Mouse (Mus musculus): ENCODE data around the gene Exoc3l. TPM values are rescaled to one million over a fixed set of nuclear protein-coding genes. Genes with fewer than 3 reads are reported as not detected.

Exoc3l gene
- polyA plus RNA-seq, 1 experiment from 2014 or later = 10.8 TPM

GRCm38 (mm10) chr8:105323183-105323582 is 27.3 kb upstream of the Exoc3l start:
- H3K4me2 ChIP-seq = no peak overlapping the region
- WGBS (ENCODE audit: insufficient replicate concordance) = 71% methylated on average over 4 of the region's 4 CpGs
- H3K27ac ChIP-seq (ENCODE audit: low read depth, low read length) = no peak overlapping the region
- peaks cover 16% of the 10 kb centered on the region for H3K4me1 ChIP-seq (ENCODE audit: control insufficient read depth, insufficient read depth, low read length)
- H3K9me3 ChIP-seq (replicated peaks; ENCODE audit: control insufficient read depth, low read length) = no peaks in the 10 kb centered on the region
- H3K4me3 ChIP-seq (ENCODE audit: low read depth, low read length) = no peak overlapping the region
- ATAC-seq (replicated peaks; ENCODE audit: insufficient number of reproducible peaks, low FRiP score, low TSS enrichment) = no peak
- H3K9ac ChIP-seq (ENCODE audit: low read depth, low read length) = no peak overlapping the region
- no peaks in the 10 kb centered on the region for H3K27me3 ChIP-seq (ENCODE audit: control insufficient read depth, insufficient read depth, low read length)
- H3K36me3 ChIP-seq (ENCODE audit: control insufficient read depth, insufficient read depth, low read length) = peaks cover 4% of the 10 kb centered on the region; the same call in 1 of the 2 replicates

- Histone ChIP-seq H3K36me3 (ENCODE audit: control insufficient read depth, insufficient read depth, low read length) (peaks cover 16% of the 10 kb centered on the region), H3K9ac (ENCODE audit: low read depth, low read length) (no peak overlapping the region), H3K27me3 (ENCODE audit: control insufficient read depth, insufficient read depth, low read length) (no peaks in the 10 kb centered on the region), H3K4me3 (ENCODE audit: low read depth, low read length) (no peak overlapping the region), H3K27ac (ENCODE audit: low read depth, low read length) (no peak overlapping the region), H3K4me1 (ENCODE audit: control insufficient read depth, insufficient read depth, low read length) (peaks cover 2% of the 10 kb centered on the region; the same call in 1 of the 2 replicates), H3K4me2 (no peak overlapping the region), H3K9me3 (replicated peaks; ENCODE audit: control insufficient read depth, low read length) (no peaks in the 10 kb centered on the region)
- WGBS (ENCODE audit: insufficient replicate concordance) = 78% methylated on average over 11 of the region's 11 CpGs
- ATAC-seq (replicated peaks; ENCODE audit: insufficient number of reproducible peaks, low FRiP score, low TSS enrichment) = no peak
These were observed 22.8 kb upstream of the Exoc3l start for GRCm38 (mm10) chr8:105318662-105319190.

- ATAC-seq (replicated peaks; ENCODE audit: insufficient number of reproducible peaks, low FRiP score, low TSS enrichment) = no peak
- no peak overlapping the region for H3K27ac ChIP-seq (ENCODE audit: low read depth, low read length)
- WGBS (ENCODE audit: insufficient replicate concordance) = 80% methylated on average over 4 of the region's 4 CpGs
- H3K27me3 ChIP-seq (ENCODE audit: control insufficient read depth, insufficient read depth, low read length) = no peaks in the 10 kb centered on the region
- H3K9ac ChIP-seq (ENCODE audit: low read depth, low read length) = no peak overlapping the region
- no peak overlapping the region for H3K4me2 ChIP-seq
- peaks cover 4% of the 10 kb centered on the region; the same call in 1 of the 2 replicates for H3K4me1 ChIP-seq (ENCODE audit: control insufficient read depth, insufficient read depth, low read length)
- H3K36me3 ChIP-seq (ENCODE audit: control insufficient read depth, insufficient read depth, low read length) = peaks cover 18% of the 10 kb centered on the region
- H3K9me3 ChIP-seq (replicated peaks; ENCODE audit: control insufficient read depth, low read length) = no peaks in the 10 kb centered on the region
- no peak overlapping the region for H3K4me3 ChIP-seq (ENCODE audit: low read depth, low read length)
These were observed 22.0 kb upstream of the Exoc3l start for GRCm38 (mm10) chr8:105317941-105318340.

- Histone ChIP-seq H3K4me2 (no peak overlapping the region), H3K9me3 (replicated peaks; ENCODE audit: control insufficient read depth, low read length) (no peaks in the 10 kb centered on the region), H3K4me1 (ENCODE audit: control insufficient read depth, insufficient read depth, low read length) (peaks cover 4% of the 10 kb centered on the region; the same call in 1 of the 2 replicates), H3K27ac (ENCODE audit: low read depth, low read length) (no peak overlapping the region), H3K27me3 (ENCODE audit: control insufficient read depth, insufficient read depth, low read length) (no peaks in the 10 kb centered on the region), H3K9ac (ENCODE audit: low read depth, low read length) (no peak overlapping the region), H3K4me3 (ENCODE audit: low read depth, low read length) (no peak overlapping the region), H3K36me3 (ENCODE audit: control insufficient read depth, insufficient read depth, low read length) (peaks cover 28% of the 10 kb centered on the region)
- 90% methylated on average over 18 of the region's 18 CpGs for WGBS (ENCODE audit: insufficient replicate concordance)
- ATAC-seq (replicated peaks; ENCODE audit: insufficient number of reproducible peaks, low FRiP score, low TSS enrichment) = no peak
These were observed 19.3 kb upstream of the Exoc3l start for GRCm38 (mm10) chr8:105315073-105315769.

- Histone ChIP-seq H3K4me2 (no peak overlapping the region), H3K4me3 (ENCODE audit: low read depth, low read length) (no peak overlapping the region)
These were observed 17.9 kb upstream of the Exoc3l start for GRCm38 (mm10) chr8:105313622-105314402.

GRCm38 (mm10) chr8:105312891-105313481 is 17.1 kb upstream of the Exoc3l start:
- ATAC-seq (replicated peaks; ENCODE audit: insufficient number of reproducible peaks, low FRiP score, low TSS enrichment) = 0 out of 2 replicates have a peak, but pooled peaks have one; percentile 9
- Histone ChIP-seq H3K27ac (ENCODE audit: low read depth, low read length) (no peak overlapping the region), H3K36me3 (ENCODE audit: control insufficient read depth, insufficient read depth, low read length) (peaks cover 27% of the 10 kb centered on the region), H3K9ac (ENCODE audit: low read depth, low read length) (no peak overlapping the region), H3K4me1 (ENCODE audit: control insufficient read depth, insufficient read depth, low read length) (peaks cover 4% of the 10 kb centered on the region; the same call in 1 of the 2 replicates), H3K4me3 (ENCODE audit: low read depth, low read length) (no peak overlapping the region), H3K27me3 (ENCODE audit: control insufficient read depth, insufficient read depth, low read length) (no peaks in the 10 kb centered on the region), H3K4me2 (no peak overlapping the region), H3K9me3 (replicated peaks; ENCODE audit: control insufficient read depth, low read length) (no peaks in the 10 kb centered on the region)
- WGBS (ENCODE audit: insufficient replicate concordance) = 80% methylated on average over 8 of the region's 8 CpGs

More at GRCm38 (mm10) chr8:105313622-105314402, 17.9 kb upstream of the Exoc3l start:
- 61% methylated on average over 9 of the region's 9 CpGs for WGBS (ENCODE audit: insufficient replicate concordance)
- Histone ChIP-seq H3K9me3 (replicated peaks; ENCODE audit: control insufficient read depth, low read length) (no peaks in the 10 kb centered on the region), H3K27ac (ENCODE audit: low read depth, low read length) (no peak overlapping the region), H3K36me3 (ENCODE audit: control insufficient read depth, insufficient read depth, low read length) (peaks cover 26% of the 10 kb centered on the region), H3K4me1 (ENCODE audit: control insufficient read depth, insufficient read depth, low read length) (peaks cover 4% of the 10 kb centered on the region; the same call in 1 of the 2 replicates), H3K9ac (ENCODE audit: low read depth, low read length) (no peak overlapping the region), H3K27me3 (ENCODE audit: control insufficient read depth, insufficient read depth, low read length) (no peaks in the 10 kb centered on the region)
- ATAC-seq (replicated peaks; ENCODE audit: insufficient number of reproducible peaks, low FRiP score, low TSS enrichment) = no peak

GRCm38 (mm10) chr8:105311718-105312117 is 15.8 kb upstream of the Exoc3l start:
- no peak overlapping the region for H3K9ac ChIP-seq (ENCODE audit: low read depth, low read length)
- no peak for ATAC-seq (replicated peaks; ENCODE audit: insufficient number of reproducible peaks, low FRiP score, low TSS enrichment)
- H3K4me2 ChIP-seq = no peak overlapping the region
- peaks cover 4% of the 10 kb centered on the region; the same call in 1 of the 2 replicates for H3K4me1 ChIP-seq (ENCODE audit: control insufficient read depth, insufficient read depth, low read length)
- no peak overlapping the region for H3K4me3 ChIP-seq (ENCODE audit: low read depth, low read length)
- no peak overlapping the region for H3K27ac ChIP-seq (ENCODE audit: low read depth, low read length)
- H3K27me3 ChIP-seq (ENCODE audit: control insufficient read depth, insufficient read depth, low read length) = no peaks in the 10 kb centered on the region
- peaks cover 25% of the 10 kb centered on the region for H3K36me3 ChIP-seq (ENCODE audit: control insufficient read depth, insufficient read depth, low read length)
- no peaks in the 10 kb centered on the region for H3K9me3 ChIP-seq (replicated peaks; ENCODE audit: control insufficient read depth, low read length)
- 61% methylated on average over 1 of the region's 1 CpGs for WGBS (ENCODE audit: insufficient replicate concordance)

- H3K9me3 ChIP-seq (replicated peaks; ENCODE audit: control insufficient read depth, low read length) = no peaks in the 10 kb centered on the region
- WGBS (ENCODE audit: insufficient replicate concordance) = 86% methylated on average over 8 of the region's 8 CpGs
- no peak for ATAC-seq (replicated peaks; ENCODE audit: insufficient number of reproducible peaks, low FRiP score, low TSS enrichment)
- H3K27ac ChIP-seq (ENCODE audit: low read depth, low read length) = no peak overlapping the region
- H3K36me3 ChIP-seq (ENCODE audit: control insufficient read depth, insufficient read depth, low read length) = peaks cover 18% of the 10 kb centered on the region
- no peak overlapping the region for H3K9ac ChIP-seq (ENCODE audit: low read depth, low read length)
- H3K27me3 ChIP-seq (ENCODE audit: control insufficient read depth, insufficient read depth, low read length) = no peaks in the 10 kb centered on the region
- H3K4me1 ChIP-seq (ENCODE audit: control insufficient read depth, insufficient read depth, low read length) = peaks cover 17% of the 10 kb centered on the region
- no peak overlapping the region for H3K4me3 ChIP-seq (ENCODE audit: low read depth, low read length)
- H3K4me2 ChIP-seq = no peak overlapping the region
These were observed 14.2 kb upstream of the Exoc3l start for GRCm38 (mm10) chr8:105310118-105310517.
